Mouse (Mus musculus) v-Abl transformed pro-B cells (cell line): ENCODE data around the gene Acot3.
"Not testable (repeated sequence)": the region's sequence is repeated elsewhere in the genome, so short reads cannot be mapped to it uniquely, and the experiment has no call there.

ENCODE experiments used
- in situ Hi-C, 2 experiments: fragments of 400-800 bp; cut with MboI; formaldehyde crosslinking; loops; one replicate each; pipeline ENCODE4 v1.15.1; 2025; ENCODE audit not compliant: unreplicated experiment in 2 of 2

Acot3 gene

DNA sequence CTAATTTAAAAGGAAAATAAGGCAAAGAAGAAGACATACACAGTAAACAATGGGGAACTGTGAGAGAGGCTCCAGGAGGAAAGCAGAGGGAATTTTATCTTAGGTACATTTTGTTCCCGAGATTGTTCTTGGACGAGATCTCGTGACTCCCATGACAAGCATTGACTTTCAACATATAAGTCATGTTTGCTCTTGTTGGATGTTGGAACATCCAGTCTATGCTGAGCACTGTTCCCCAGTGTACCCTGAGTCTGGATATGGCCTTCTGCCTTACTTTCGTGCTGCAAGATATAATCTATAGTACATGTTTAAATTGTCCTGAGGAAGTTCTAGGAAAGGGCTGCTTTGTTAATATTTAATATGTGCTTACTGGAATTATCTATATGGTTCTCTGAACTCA is 32.6 kb downstream of the Acot3 start:
- in situ Hi-C loops: no loop called here

DNA sequence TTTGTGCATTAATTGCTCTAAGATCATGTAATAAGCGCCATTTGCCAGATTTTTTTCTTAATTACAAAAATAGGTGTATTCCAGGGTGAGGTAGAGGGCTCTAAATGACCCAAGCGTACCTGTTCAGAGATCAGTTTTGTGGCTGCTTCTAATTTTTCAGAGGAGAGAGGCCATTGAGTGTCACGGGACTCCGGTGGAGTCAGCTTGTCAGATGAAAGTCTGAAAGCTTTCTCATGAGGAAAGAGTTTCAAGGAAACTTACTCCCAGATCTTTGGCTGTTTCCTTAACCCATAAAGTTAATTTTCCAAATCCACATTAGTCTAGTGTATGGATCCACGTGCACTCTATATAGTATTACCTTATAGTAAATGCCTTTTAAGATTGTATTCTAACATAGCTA is 42.7 kb downstream of the Acot3 start:
- in situ Hi-C loops: not testable (repeated sequence)

DNA sequence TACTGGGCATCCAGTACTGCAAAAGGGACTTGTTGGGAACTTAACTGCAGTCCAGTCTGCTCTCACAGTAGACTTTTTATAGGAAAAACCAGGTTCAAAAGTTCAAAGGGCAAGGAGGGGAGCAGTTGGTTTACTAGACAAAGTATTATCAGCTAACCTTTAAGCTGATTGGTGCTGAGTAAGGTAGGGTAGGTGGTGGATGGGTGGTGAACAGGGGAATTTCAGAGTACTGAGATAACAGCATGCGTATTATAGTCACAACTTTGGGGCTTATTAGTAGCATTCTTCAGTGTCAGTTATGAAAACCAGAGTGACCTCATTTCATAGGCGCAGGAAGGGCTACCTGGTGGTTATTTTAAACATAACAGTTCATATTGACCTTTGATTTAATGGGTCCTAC is 47.7 kb downstream of the Acot3 start:
- in situ Hi-C loops: no loop called here

DNA sequence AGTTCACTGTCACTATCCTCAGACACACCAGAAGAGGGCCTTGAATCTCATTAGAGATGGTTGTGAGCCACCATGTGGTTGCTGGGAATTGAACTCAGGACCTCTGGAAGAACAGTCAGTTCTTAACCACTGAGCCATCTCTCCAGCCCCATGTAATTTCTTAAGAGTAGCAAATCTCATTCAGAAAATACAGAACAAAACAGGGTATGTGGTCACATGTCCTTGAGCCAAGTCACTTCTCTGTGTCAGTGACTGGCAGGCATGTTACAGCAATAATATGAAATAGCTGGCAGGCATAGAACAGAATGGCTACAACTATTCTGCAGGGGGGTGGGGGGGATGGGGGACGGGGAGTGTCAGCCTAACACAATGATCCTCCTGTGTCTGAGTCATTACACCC is 48.1 kb downstream of the Acot3 start:
- in situ Hi-C loops: no loop called here

DNA sequence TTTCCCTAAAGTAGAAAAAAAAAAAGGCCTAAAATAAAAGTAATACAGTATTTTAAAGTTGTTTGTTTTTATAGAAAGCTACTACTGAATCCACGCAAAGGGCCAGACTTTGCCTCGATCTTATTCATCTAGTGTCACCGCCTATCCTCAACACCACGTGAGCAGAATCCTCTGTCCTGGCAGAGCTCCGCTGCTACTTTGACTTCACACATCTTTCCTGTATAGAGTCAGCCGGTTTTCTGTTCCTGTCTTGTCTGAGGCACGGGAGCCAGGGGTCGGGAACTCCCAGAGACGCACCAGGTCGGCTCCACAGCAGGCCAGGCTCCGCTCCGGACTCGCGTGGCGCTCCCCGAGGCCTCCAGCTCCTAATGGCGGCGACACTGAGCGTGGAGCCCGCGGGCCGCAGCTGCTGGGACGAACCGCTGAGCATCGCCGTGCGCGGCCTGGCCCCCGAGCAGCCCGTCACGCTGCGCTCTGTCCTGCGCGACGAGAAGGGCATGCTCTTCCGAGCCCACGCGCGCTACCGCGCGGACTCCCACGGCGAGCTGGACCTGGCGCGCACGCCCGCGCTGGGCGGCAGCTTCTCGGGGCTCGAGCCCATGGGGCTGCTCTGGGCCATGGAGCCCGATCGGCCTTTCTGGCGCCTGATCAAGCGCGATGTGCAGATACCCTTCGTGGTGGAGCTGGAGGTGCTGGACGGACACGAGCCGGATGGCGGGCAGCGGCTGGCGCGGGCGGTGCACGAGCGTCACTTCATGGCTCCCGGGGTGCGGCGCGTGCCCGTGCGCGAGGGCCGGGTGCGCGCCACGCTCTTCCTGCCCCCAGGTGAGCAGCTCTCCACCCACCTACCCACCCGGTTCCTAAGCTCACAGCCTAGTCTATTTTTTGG is 48.9 kb downstream of the Acot3 start, which contains the start of gene Acot6:
TSS of gene Acot6 (plus strand) at position 51 of the 889 bp plus-strand sequence.
- in situ Hi-C loops: not testable (repeated sequence)

DNA sequence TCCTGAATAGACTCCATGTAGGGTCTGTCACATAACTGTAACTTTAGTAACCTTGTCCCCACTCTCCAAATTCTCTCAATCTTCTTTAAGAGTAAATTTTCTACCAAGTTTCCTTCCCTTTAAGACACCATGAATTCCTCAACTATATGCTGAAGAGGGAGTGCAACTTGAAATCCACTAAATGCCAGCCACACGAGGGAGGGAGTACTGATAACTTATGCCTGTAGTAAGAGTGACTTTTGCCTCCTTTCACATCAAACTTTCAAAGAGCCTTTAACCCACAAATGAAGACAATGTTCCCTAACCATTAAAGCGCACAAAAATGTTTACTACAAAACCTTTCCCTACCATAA is 49.5 kb downstream of the Acot3 start:
- in situ Hi-C loops: no loop called here

DNA sequence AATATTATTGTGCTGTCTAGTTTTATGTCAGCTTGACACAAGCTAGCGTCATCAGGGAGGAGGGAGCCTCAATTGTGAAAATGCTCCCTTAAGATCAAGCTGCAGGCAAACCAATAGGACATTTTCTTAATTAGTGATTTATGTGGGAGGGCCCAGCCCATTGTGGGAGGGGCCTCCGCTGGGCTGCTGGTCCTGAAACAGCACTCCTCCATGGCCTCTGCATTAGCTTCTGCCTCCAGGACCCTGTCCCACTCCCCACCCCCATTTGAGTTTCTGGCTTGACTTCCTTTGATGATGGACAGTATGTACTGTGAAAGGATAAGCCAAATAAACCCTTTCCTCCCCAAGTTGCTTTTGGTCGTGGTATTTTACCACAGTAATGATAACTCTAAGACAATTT is 55.1 kb downstream of the Acot3 start:
- in situ Hi-C loops: no loop called here

DNA sequence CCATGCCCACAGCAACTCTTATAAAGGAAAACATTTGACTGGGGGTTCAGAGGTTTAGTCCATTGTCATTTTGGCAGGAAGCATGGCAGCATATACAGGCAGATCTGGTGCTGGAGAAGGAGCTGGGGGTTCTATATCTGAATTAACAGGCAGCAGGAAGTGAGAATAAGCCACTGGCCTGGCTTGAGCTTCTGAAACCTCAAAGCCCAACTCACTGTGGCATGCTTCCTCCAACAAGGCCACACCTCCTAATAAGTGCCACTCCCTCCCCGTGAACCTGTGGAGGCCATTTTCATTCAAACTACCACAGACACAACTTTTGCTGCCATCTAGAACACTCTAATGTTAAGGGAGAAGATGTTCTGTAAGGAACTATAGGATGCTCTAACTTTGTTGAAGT is 55.7 kb downstream of the Acot3 start:
- in situ Hi-C loops: no loop called here

DNA sequence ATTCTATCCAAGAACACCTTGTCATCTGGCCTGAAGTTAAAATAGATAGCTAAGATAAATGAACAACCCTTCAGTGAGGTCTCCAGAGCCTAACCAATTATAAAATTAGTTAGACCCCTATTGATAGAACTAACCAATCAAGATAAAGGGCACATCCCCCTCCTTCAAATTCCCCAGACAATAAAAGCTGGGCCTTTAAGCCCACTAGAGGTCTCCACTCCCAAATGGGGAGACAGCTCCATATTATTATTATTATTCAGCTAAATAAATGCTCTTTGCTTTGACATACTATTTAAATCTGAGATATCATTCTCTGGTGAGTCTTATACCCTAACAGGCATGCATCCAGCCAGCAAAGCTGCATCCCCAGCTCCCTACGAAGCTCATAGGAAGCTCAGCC is 58.0 kb downstream of the Acot3 start:
- in situ Hi-C loops: no loop called here
